Mouse (Mus musculus) mature B cell (primary cell): ENCODE data around the gene Gm9936.
"Not testable (repeated sequence)": the region's sequence is repeated elsewhere in the genome, so short reads cannot be mapped to it uniquely, and the experiment has no call there.

Experiments
- in situ Hi-C: fragments of 300-500 bp; cut with MboI; formaldehyde crosslinking; loops from 2 replicates; pipeline ENCODE4 v1.14.3; 2019

Gm9936 gene

DNA sequence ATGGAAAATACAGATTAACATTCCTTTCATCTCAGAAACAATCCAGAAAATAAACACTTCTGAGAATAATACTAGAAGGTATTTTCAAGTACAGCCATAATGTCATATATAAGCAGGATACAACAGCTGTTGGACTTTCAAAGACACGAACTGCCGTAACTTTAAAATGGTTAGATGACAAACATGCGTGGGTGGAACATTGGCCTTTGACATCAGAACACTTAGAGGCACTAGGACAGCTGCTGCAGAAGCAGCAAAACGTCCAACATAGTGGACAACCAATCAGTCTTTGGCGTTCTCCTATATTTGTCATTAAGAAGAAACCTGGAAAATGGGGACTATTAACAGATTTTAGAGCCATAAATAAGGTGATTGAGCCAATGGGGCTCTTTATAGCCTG, 18.0 kb downstream of the Gm9936 start:
- in situ Hi-C loops = not testable (repeated sequence)

DNA sequence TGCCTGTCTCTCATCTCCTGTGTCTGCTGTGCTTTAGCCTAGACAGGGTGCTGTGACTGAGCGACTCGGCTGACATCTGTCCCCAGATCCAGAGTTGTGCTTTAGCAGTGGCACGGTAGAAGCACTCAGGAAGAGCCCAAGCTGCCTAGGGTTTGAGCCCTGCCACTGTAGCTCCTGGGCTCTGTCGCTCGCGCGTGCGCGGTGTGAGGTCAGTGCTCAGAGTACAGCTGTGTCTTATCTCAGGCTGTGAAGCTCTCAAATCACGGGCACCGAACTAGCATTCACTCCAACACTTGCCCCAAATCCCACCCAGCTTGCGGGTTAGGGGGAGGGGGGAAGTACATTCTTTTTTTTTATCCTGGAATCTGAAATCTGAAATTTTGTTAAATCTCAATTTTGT, 21.6 kb downstream of the Gm9936 start:
- in situ Hi-C loops = no loop called here

DNA sequence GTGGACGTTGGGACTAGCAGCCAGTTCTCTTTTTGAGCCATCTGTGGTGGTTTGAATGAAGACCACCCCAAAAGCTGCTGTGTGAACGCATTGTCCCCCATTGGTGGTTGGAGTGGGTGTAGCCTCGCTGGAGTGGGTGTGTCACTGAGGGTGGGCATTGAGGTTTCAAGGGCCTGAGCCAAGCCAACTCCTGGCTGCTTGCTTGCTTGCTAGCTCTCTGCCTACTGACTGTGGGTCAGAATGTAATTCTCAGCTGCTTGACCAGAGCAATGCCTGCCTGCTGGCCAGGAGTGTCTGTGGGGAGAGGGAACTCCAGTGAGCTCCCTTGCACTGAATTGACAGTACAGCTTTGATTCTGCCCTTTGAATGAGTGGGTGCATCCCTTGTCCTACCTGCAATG, 28.7 kb downstream of the Gm9936 start:
- in situ Hi-C loops = no loop called here

DNA sequence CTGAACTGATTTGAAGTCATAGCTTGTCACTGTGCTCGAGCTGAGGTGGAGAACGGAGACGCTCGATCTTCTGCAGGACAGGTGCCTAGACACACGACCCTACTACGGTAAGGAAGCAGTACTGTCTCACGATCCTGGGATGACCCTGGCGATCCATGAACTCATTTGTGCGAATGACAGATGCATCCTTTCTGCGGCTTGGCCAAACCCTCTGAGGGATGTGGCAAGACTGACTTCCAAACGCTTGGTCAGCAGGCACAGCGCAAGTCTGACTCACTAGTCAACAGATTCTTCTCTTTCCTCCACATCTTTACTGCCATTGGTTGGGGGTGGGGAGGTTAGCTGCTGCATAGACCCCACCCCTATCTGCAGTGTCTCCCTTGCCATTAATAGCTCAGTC, 31.1 kb downstream of the Gm9936 start:
- in situ Hi-C loops = no loop called here

DNA sequence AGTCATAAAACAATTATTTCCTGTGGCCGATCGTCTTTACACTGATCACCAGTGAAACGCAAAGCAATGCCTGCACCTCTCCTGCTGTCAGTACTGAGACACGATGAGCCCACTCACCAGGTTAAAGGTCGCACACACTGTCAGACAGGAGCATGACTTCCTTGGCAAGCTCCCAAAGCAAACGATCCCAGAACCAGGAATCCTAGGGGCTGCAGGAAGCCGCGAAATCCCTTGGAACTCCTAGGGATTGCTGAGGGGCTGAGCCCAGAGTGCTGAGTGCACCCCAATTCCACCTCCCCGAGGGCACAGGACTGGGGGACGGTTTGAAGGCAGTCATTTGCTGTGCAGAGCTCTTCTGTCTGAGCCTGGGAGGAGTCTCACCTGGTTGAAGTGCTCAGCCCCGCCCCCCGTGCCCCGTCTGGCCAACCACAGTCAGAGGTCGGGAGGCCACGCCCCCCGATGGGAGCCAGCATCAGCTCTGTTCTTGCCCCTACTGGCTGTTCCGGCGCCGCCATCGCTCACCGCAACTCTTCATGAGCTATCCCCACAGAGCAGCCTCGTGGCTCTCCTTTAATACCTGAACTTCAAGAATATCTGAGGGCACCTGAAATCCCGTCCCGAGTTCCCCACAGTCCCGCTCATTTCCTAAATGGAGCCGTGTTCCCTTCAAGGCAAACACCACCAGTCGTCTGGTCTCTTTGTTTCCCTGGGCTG, 32.3 kb downstream of the Gm9936 start:
- in situ Hi-C loops = no loop called here

DNA sequence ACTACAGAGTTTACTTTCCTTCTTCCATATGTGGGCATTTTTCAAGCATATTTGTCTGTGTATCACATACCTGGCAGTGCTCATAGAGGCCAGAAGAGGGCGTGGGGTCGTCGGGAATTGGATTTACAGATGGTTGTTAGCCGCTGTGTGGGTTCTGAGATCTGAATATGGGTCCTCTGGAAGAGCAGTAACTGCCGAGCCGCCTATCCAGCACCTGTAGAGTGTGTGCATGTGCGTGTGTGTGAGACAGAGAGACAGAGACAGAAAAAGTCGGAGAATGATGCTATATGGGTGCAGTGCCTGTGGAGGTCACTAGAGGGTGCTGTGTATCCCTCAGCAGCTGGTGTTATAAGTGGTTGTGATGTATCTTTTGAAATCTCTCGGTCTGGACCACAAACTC, 34.3 kb downstream of the Gm9936 start:
- in situ Hi-C loops = no loop called here

GRCm38 (mm10) chr5:114822796-114823688, 35.4 kb downstream of the Gm9936 start, which contains the start of gene 1500011B03Rik:
Gene 1500011B03Rik (minus strand): TSS chr5:114823468.
- in situ Hi-C loops = no loop called here

DNA sequence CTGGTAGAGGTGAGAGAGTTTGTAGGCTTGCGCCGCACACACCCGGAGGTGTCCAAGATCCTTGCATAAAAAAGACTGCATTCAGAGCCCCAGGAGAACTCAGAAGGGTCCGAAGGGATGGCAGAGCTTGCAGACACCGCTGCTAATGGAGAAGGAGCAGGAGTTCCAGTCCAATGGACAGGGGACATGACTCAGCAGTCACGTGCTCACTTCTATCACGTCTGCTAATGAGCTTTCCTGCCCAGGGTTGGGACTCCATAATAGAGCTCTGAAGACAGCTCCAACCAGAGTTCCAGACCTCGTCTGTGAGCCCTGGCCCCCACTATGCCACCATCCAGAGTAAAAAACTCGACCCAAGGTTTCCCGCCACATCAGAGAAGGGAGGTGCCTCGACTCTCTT, 40.4 kb downstream of the Gm9936 start:
- in situ Hi-C loops = no loop called here

DNA sequence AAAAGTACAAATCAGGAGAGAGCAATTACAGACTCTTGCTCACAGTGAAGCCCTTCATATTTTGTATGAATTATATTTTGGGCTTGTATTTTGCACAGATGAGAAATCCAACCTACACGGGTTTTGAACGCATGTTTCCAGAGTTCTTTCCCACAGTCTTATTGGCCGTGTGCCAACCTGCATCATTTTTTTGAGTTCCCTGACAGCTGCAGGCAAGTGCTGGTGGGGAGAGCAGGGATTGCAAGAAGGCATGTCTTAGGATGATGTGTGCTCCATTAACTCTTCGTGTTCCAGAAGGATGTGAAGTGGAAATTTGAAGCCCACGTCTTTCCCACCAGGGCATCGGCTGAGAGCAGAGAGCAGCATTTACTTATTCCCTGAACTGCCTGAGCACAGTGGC, 41.9 kb downstream of the Gm9936 start:
- in situ Hi-C loops = no loop called here

DNA sequence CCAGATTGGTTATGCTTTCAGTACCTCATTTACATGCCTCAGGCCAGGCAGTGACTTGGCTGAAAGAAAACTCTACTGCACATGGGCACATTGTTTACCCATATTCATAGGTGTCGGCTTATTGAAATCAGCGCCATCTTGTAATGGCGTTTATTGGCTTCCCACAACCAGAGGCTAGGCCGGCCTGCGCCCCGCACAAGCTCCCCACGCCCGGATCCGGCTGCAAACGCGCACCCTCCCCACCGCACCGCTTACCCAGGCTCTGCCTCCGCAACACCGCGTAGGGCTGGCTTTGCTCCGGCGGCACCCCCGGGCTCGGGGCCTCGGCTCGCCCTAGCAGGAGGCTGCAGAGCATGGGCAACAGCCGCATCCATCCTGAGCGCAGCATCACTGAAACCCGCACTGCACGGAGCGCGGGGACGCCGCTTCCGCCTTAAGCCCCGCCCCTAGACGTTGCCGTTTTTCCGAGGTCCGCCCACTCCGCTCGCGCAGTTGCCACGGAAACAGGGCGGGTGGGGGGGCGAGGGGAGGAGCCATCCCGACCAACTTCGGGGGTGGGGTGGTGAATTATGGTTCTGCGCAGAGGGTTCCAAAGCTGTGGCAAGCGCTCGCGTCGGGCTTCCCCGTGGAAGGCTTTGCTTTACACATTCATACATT, 44.8 kb downstream of the Gm9936 start:
- in situ Hi-C loops = no loop called here

GRCm38 (mm10) chr5:114809826-114810225, 48.7 kb downstream of the Gm9936 start:
- in situ Hi-C loops = no loop called here

DNA sequence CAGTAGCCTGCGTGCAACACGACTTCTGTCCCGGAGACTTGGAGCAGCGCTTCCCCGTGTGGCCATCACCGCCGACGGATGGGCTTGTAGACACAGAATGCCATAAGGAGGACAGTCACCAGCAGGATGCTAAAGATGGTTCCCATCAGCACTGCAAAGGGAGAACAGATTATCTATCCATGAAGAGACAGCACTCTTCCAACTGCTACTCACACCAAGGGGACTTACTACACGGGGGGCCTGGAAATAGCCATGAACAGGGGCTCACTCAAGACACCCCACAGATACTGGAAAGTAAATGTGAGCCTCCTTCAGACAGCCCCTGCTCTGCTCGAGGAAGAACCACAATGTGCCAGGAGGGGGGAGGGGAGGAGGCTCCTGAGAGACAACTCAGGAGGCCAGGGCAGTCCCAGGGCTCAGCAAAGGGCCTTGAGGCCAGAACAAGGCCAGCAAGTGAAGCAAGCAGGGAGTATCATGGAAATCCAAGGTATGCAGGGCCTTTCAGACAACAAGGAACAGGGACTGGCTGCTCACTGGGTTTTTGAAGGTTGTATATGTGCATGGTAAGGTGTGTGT, 49.2 kb downstream of the Gm9936 start:
- in situ Hi-C loops = no loop called here

GRCm38 (mm10) chr5:114808385-114808784, 50.1 kb downstream of the Gm9936 start:
- in situ Hi-C loops = no loop called here

DNA sequence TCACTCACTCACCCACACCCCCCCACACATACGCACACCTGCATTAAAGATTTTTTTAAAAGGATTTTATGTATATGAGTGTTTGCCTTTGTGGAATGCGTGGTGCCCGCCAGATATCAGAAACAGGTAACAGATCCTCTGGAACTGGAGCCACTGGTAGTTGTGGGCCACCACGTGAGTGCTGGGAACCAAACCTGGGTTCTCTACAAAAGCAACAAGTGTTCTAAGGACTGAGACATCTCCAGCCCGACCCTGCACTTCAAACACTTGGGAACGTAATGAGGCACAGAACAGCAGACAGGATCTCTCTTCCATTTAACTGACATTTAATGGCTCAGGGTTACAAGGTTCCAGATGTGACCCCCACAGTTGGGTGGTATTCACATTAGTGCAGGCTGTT, 50.6 kb downstream of the Gm9936 start:
- in situ Hi-C loops = no loop called here

GRCm38 (mm10) chr5:114807468-114807867, 51.0 kb downstream of the Gm9936 start:
- in situ Hi-C loops = no loop called here

- in situ Hi-C loops = no loop called here
These were observed 51.4 kb downstream of the Gm9936 start for GRCm38 (mm10) chr5:114807063-114807462.

DNA sequence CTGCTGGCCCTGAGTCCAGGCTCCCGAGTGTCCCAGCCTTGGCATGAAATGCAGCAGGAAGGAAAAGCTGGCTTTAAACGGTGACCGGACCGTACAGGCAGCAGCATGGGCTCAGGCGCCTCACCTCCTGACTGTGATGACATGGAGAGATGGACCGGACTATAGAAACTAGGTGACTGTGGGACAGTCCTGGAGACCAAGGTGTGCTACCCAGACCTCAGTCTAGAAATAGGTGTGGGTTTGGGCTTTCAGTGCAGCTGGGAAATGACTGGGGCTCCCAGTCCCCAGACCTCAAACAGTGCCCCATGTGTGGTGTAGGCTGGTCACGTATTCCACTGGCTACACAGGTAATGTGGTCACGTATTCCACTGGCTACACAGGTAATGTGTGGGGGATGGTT, 51.8 kb downstream of the Gm9936 start:
- in situ Hi-C loops = no loop called here
